Mouse (Mus musculus) liver, embryonic 12.5 days (tissue): Measurements from ENCODE around the gene Actc1. TPM values are rescaled to one million over a fixed set of nuclear protein-coding genes. Genes with fewer than 3 reads are reported as not detected.

Source experiments
- ATAC-seq: fragments of 200-750 bp; cut with Nextera tagmentation; 2 replicates; pipeline ENCODE4 v1.8.0; 2017; ENCODE audit warnings: moderate number of reproducible peaks, mild to moderate bottlenecking, moderate library complexity
- H3K27ac ChIP-seq: fragments of 300-500 bp; sonication (generic); 2 replicates; pipeline ENCODE4 v1.5.1; 2016; ENCODE audit warnings: mild to moderate bottlenecking
- H3K27me3 ChIP-seq: fragments of 300-500 bp; sonication (generic); replicated peaks from 2 replicates; pipeline ENCODE4 v1.6.1; 2016; ENCODE audit warnings: mild to moderate bottlenecking, moderate library complexity
- H3K36me3 ChIP-seq: fragments of 300-500 bp; sonication (generic); 2 replicates; pipeline ENCODE4 v1.6.1; 2016; ENCODE audit warnings: mild to moderate bottlenecking, moderate library complexity
- H3K4me1 ChIP-seq: fragments of 300-500 bp; sonication (generic); 2 replicates; pipeline ENCODE4 v1.6.1; 2016
- H3K4me2 ChIP-seq: fragments of 300-500 bp; sonication (generic); 2 replicates; pipeline ENCODE4 v1.6.1; 2016; ENCODE audit warnings: mild to moderate bottlenecking, moderate library complexity
- H3K4me3 ChIP-seq: fragments of 300-500 bp; sonication (generic); 2 replicates; pipeline ENCODE4 v1.5.1; 2016; ENCODE audit warnings: mild to moderate bottlenecking, moderate library complexity
- H3K9ac ChIP-seq: fragments of 300-500 bp; sonication (generic); 2 replicates; pipeline ENCODE4 v1.6.1; 2016; ENCODE audit warnings: mild to moderate bottlenecking, moderate library complexity
- H3K9me3 ChIP-seq: fragments of 300-500 bp; sonication (generic); replicated peaks from 2 replicates; pipeline ENCODE4 v1.6.1; 2016; ENCODE audit warnings: mild to moderate bottlenecking, moderate library complexity
- WGBS: fragments of 180-500 bp; shearing (Covaris S2); methylation state at CpG from one replicate; pipeline ENCODE4 v1.1.7; 2016; ENCODE audit not compliant: insufficient replicate concordance; 5-methylcytosine and 5-hydroxymethylcytosine counted together
- polyA plus RNA-seq: library from polyadenylated mRNA; unstranded; fragments of >200 nt; fragmentation: Nextera tagmentation; extraction: Ambion mirVana; gene quantifications from 2 replicates; pipeline ENCODE4 v1.2.1, GENCODE M21; 2016

The Actc1 gene
- polyA plus RNA-seq, 1 experiment from 2014 or later, result 9.2 TPM

GRCm38 (mm10) chr2:114011838-114012237 is 41.5 kb downstream of the Actc1 start:
- Histone ChIP-seq H3K4me1 (no peaks in the 10 kb centered on the region), H3K4me3 (no peak overlapping the region), H3K4me2 (no peak overlapping the region), H3K36me3 (no peaks in the 10 kb centered on the region), H3K9me3 (no peaks in the 10 kb centered on the region), H3K27me3 (peaks cover 48% of the 10 kb centered on the region), H3K9ac (no peak overlapping the region), H3K27ac (no peak overlapping the region)
- WGBS, result 32% methylated on average over 4 of the region's 4 CpGs
- no peak for ATAC-seq

- Histone ChIP-seq H3K27me3 (peaks cover 21% of the 10 kb centered on the region), H3K36me3 (no peaks in the 10 kb centered on the region), H3K4me3 (no peak overlapping the region), H3K4me1 (no peaks in the 10 kb centered on the region), H3K4me2 (no peak overlapping the region), H3K9me3 (no peaks in the 10 kb centered on the region), H3K27ac (no peak overlapping the region), H3K9ac (no peak overlapping the region)
- no peak for ATAC-seq
- WGBS, result 61% methylated on average over 2 of the region's 2 CpGs
Observed at GRCm38 (mm10) chr2:114008321-114008720, 45.0 kb downstream of the Actc1 start.

DNA sequence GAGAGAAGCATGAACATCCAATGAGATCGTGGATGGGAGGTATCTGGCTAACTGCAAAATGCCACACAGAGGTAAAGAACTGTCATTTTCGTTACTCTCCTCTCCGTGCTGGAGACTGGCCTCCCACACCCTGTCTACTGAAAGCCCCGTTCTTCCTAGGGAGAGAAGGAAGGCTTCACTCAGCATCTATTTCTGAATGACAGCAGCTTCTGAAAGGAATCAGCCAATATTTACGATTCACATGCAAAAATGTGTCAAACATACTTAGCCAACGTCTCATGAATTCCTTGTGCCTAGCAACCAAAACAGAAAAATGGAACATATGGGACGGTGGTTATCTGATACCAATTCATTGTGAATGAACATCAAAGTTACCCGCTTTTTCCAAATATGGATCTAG is 55.9 kb downstream of the Actc1 start:
- Histone ChIP-seq H3K27ac (no peak overlapping the region), H3K27me3 (no peaks in the 10 kb centered on the region), H3K9ac (no peak overlapping the region), H3K4me3 (no peak overlapping the region), H3K9me3 (no peaks in the 10 kb centered on the region), H3K4me1 (no peaks in the 10 kb centered on the region), H3K4me2 (no peak overlapping the region), H3K36me3 (no peaks in the 10 kb centered on the region)
- WGBS, result 61% methylated on average over 8 of the region's 8 CpGs
- ATAC-seq, result no peak

Other genes with a start within 250 kb of the Actc1 start
- gene Scg5, start 224.4 kb downstream of the Actc1 start, polyA plus RNA-seq, result not detected in 2 replicates
- gene Arhgap11a, start 204.9 kb downstream of the Actc1 start, polyA plus RNA-seq, result 29.7 and 31.2 TPM in 2 replicates
- 0.04 TPM in 1 of 2 replicates, not detected in the other for gene Gjd2, start 39.9 kb downstream of the Actc1 start, polyA plus RNA-seq
- gene Aqr, start 133.5 kb upstream of the Actc1 start, polyA plus RNA-seq, result 36.2 and 37.4 TPM in 2 replicates
- gene Zfp770, start 147.9 kb upstream of the Actc1 start, polyA plus RNA-seq, result 1.8 and 2.1 TPM in 2 replicates